Mouse (Mus musculus) layer of hippocampus, adult 2 months (tissue): ENCODE results near the gene Spats2l. TPM values are rescaled to one million over a fixed set of nuclear protein-coding genes. Genes with fewer than 3 reads are reported as not detected.

Experiments used
- DNase-seq, 2 experiments: peaks; one replicate each; pipeline ENCODE4 v3.0.0; 2022; ENCODE audit warnings: low spot score in 2 of 2
- H3K27ac ChIP-seq: fragments of 200-600 bp; 2 replicates; pipeline ENCODE4 v1.8.1; 2022
- H3K4me3 ChIP-seq: fragments of 200-600 bp; 2 replicates; pipeline ENCODE4 v1.8.1; 2022; ENCODE audit warnings: mild to moderate bottlenecking
- CTCF ChIP-seq: fragments of 200-600 bp; conservative IDR thresholded peaks from 2 replicates; pipeline ENCODE4 v1.8.1; 2022; ENCODE audit warnings: antibody characterized with exemption, mild to moderate bottlenecking, moderate library complexity
- total RNA-seq, 2 experiments: library from RNA; stranded (reverse); gene quantifications; 2 replicates each; pipeline ENCODE4 v1.2.3; 2021

The Spats2l gene
- total RNA-seq, 2 experiments from 2014 or later: 19.6 to 21.6 TPM

DNA sequence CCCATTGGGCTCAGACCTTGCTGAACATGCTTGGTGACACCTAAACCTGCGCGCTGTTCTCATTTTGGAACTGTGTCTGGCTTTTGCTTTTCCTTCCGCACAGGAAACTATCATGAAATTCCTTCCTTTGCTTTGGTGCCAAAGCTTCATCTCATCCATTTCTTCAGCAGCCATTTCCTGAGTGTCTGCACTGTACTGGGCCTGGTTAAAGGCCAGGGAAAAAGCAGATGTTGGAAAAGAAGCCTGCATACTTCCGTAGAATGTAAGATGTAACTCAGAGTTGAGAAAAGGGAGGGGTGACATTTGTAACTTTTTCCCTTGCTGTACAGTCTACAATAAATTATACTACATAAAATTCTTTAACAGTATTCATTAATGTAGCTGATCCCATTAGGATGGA is 18.2 kb downstream of the Spats2l start:
- Histone ChIP-seq H3K27ac (no peak overlapping the region), H3K4me3 (no peak overlapping the region)
- TF ChIP-seq CTCF: no peak
- no peak for DNase-seq

DNA sequence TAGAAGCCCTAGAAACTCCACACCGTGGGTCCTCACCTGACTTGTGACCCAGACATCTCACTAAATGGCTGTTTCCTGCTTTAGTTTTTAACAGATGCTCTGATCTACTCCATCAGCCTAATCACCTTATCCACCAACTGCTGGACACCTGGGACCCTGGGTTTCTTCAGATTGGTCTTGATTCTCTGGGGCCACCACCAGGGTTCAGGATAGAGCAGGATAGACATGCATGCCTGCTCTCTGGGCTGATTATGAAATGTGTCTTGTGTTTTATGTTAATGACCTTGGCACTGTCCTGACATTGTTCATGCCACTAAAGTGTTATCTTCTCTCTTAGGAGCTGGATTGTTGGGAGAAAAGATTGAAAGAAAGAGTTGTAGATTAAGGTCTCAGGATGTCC is 21.9 kb downstream of the Spats2l start:
- no peak for DNase-seq
- H3K27ac ChIP-seq: no peak overlapping the region
- peak; percentile 29 for TF ChIP-seq CTCF

GRCm38 (mm10) chr1:57799398-57799797 is 25.4 kb downstream of the Spats2l start:
- no peak overlapping the region for H3K27ac ChIP-seq
- no peak overlapping the region for H3K4me3 ChIP-seq
- no peak for DNase-seq
- no peak for TF ChIP-seq CTCF

More for the DNA sequence above, 21.9 kb downstream of the Spats2l start:
- H3K4me3 ChIP-seq: no peak overlapping the region

- DNase-seq: peak; percentile 34 to 39
- Histone ChIP-seq H3K4me3 (no peak overlapping the region), H3K27ac (peak overlapping the region; percentile 46; the same call in 1 of the 2 replicates)
- no peak for TF ChIP-seq CTCF
These were observed 26.9 kb downstream of the Spats2l start for GRCm38 (mm10) chr1:57800846-57801245.

- no peak for TF ChIP-seq CTCF
- Histone ChIP-seq H3K4me3 (no peak overlapping the region), H3K27ac (no peak overlapping the region)
- no peak for DNase-seq
These were observed 32.2 kb downstream of the Spats2l start for GRCm38 (mm10) chr1:57806126-57806525.

- no peak for TF ChIP-seq CTCF
- no peak for DNase-seq
- no peak overlapping the region for H3K27ac ChIP-seq
- no peak overlapping the region for H3K4me3 ChIP-seq
These were observed 33.9 kb downstream of the Spats2l start for GRCm38 (mm10) chr1:57807882-57808281.

DNA sequence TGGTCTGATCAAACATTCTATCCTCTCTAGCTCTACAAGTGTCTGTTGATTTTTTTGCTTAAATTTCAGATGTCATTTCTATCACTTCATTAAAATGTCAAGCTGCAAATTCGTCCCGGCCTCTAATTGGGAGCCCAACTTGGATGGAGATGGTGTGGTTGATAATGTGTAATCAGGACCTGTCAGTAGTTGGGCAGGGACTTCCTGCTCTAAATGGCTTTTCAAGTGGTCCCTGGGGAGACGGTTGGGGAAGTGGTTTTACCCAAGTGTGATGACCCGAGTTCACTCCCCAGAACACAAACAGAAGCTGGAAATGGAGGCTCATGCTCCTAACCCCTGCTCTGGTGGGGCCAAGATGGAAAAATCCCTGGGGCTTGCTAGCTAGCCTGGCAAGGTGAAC is 36.3 kb downstream of the Spats2l start:
- no peak for TF ChIP-seq CTCF
- DNase-seq: no peak
- no peak overlapping the region for H3K27ac ChIP-seq
- H3K4me3 ChIP-seq: no peak overlapping the region

GRCm38 (mm10) chr1:57817103-57817502 is 43.1 kb downstream of the Spats2l start:
- TF ChIP-seq CTCF: no peak
- DNase-seq: no peak
- no peak overlapping the region for H3K27ac ChIP-seq
- H3K4me3 ChIP-seq: no peak overlapping the region

GRCm38 (mm10) chr1:57820428-57820997 is 46.6 kb downstream of the Spats2l start:
- Histone ChIP-seq H3K27ac (0 out of 2 replicates have a peak overlapping the region, but pooled peaks have one; percentile 10), H3K4me3 (no peak overlapping the region)
- no peak for DNase-seq
- no peak for TF ChIP-seq CTCF

- DNase-seq: no peak
- no peak for TF ChIP-seq CTCF
These were observed 51.2 kb downstream of the Spats2l start for GRCm38 (mm10) chr1:57824966-57825759.

DNA sequence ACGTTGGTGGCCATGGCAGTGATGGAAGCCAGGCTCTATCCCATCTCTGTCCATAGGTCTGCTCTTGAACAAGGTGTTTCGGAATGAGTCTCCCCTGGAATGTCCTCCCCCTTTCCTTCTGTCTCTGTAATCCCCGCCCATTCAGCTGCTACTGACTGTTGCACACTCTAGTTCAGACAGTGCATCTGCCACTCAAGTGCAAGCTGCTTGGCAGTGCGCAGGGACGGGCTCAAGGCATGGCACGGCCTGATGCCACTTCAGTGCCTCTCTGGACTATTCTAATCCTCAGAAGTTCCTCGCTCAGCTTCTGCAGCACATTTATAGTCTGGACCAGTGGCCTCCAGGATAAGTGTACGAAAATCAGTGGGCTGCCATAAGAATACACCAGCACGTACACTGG is 52.3 kb downstream of the Spats2l start:
- no peak overlapping the region for H3K4me3 ChIP-seq
- no peak for DNase-seq
- H3K27ac ChIP-seq: no peak overlapping the region
- no peak for TF ChIP-seq CTCF

More at GRCm38 (mm10) chr1:57824966-57825759, 51.2 kb downstream of the Spats2l start:
- no peak overlapping the region for H3K27ac ChIP-seq
- H3K4me3 ChIP-seq: no peak overlapping the region

DNA sequence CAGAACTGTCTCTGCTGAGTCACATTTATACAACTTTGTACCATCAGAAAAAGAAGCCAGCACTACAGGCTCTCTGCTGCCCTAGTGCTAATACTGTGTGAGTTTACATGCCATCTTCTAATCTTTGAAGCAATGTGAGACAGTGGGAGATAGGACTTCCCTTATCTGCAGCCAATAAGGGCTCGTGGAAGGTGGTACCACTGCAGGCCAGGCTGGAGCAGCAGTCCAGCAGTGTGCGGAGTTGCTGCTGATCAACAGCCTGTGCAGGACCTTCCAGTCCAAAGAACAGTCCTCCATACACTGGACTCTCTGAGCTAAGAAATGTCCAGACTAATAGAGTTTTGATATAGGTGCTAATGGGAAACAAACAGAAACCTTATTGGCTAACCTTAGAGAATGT is 59.2 kb downstream of the Spats2l start:
- TF ChIP-seq CTCF: no peak
- no peak overlapping the region for H3K4me3 ChIP-seq
- no peak for DNase-seq
- H3K27ac ChIP-seq: no peak overlapping the region

DNA sequence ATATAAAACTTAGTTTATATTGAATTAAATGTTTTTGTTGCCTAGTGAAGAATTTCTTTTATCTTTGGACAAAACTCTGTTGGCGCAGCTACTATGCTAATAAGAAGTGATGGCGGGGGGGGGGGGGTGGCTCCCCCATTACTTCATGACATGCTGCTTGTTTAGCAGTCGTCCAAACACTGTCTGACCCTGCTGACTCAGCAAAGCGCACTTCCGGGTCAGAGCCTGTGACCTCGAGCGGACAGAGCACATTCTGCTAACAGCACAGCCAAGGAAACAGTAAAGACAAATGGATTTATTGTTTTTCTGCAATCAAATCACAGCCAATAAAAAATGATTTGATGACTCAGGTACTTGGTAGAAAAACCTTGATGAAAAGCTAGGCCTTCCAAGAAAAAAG is 61.2 kb downstream of the Spats2l start:
- DNase-seq: no peak
- no peak overlapping the region for H3K27ac ChIP-seq
- no peak overlapping the region for H3K4me3 ChIP-seq
- no peak for TF ChIP-seq CTCF

GRCm38 (mm10) chr1:57836686-57837317 is 62.8 kb downstream of the Spats2l start:
- Histone ChIP-seq H3K4me3 (no peak overlapping the region), H3K27ac (no peak overlapping the region)
- no peak for DNase-seq
- no peak for TF ChIP-seq CTCF
